Mouse (Mus musculus) ES-CJ7 (cell line): ENCODE results near the gene Ube4b.
A peak's percentile ranks its signal among the peaks of the same experiment; 100 is the strongest.
"Not testable (repeated sequence)": the region's sequence is repeated elsewhere in the genome, so short reads cannot be mapped to it uniquely, and the experiment has no call there.

Experiments used
- DNase-seq: peaks from one replicate; pipeline ENCODE4 v3.0.0; 2011; ENCODE audit warnings: low read depth, low spot score

Gene Ube4b

DNA sequence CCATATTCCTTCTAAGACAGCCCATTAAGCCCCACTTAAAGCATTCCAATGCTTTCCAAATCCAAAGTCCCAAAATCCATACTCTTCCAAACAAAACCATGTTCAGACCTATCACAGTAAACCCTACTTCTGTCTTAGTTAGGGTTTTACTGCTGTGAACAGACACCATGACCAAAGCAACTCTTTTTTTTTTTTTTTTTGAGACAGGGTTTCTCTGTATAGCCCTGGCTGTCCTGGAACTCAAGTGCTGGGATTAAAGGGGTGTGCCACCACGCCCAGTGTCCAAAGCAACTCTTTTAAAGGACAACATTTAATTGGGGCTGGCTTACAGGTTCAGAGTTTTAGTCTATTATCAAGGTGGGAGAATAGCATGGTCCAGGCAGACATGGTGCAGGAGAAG is 5.3 kb upstream of the Ube4b start:
- DNase-seq = not testable (repeated sequence)

DNA sequence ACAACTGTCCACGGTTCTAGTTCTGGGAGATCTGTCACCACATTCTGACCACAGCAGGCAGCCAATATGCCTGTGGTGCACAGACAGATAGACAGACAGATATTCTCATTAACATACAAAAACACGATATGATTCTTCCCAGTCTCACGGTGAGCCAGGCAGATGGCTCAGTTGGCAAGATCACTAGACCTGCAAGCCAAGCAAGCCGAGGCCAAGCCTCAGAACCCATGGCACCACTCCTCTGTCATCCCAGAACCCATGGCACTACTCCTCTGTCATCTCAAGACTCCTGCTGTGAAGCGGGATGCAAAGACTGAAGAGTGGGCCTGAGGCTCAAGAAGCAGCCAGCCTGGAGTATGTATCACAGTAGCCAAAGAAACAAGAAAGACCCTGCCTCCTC is 3.0 kb upstream of the Ube4b start:
- no peak for DNase-seq

DNA sequence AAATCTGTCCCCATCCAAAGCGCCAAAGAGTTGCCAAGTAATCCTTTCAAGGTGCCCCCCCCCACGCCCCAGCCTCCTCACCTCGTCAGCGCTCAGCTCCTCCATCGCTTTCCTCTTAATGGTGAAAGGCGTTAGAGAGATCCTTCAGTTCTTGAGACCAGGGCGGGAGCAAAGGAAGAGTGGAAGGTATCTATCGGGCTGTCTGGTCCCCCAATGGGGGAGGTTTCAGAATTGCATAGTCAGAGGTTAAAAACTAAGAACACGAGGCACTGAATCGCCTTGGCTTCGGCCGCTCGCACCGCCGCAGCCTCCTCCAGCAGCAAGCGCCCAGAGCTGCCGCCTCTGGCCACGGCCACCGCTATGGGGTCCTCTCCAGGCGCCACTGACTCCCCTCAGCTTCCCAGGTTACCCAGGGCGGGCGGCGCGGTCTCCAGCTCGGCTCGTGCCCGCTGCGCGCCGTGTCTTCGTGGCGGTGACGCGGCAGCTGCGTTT is 702 bp downstream of the Ube4b start:
- DNase-seq = peak; percentile 46

DNA sequence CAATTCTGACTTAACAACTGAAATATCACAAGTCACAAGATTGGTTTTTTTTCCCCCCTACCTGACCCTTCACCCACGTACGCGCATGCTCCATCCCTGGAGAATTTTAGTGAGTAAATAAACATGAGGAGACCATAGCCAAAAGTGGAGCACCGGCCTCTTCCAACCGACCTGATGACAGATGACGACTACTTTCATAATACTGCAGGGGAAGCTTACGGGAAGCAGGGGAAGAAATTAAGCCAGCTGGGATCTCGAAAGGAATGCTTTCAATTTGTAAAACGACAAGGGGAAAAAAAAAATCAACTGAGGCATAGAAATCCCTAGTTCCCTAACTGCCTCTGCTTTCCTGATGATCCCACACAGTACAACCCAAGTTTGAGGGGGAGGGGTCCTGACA is 1.8 kb downstream of the Ube4b start:
- DNase-seq = no peak

DNA sequence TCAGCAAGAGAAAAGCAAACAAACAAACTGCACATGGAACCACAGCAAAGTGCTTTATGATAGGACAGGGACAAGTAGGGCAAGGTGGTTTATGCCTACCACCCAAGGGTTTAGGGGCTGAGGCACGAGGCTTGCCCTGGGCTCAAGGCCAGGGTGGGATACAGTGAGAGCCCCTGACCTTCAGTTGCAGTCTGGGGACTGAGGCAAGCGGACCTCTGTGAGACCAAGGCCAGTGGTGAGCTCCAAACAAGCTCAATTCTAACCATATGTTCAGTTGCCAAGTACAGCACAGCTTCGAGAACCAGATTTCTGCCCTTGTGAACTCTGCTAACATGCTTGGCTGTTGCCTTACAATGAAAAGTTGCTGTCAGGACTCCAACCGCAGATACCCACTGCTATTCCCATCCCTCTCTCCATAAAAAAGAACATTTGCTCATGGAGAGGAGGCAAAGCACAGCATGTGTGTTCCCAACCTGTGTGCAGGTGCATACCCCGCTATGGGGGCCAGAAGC is 8.6 kb downstream of the Ube4b start:
- DNase-seq = no peak

GRCm38 (mm10) chr4:149416986-149417385 is 9.6 kb downstream of the Ube4b start:
- no peak for DNase-seq

DNA sequence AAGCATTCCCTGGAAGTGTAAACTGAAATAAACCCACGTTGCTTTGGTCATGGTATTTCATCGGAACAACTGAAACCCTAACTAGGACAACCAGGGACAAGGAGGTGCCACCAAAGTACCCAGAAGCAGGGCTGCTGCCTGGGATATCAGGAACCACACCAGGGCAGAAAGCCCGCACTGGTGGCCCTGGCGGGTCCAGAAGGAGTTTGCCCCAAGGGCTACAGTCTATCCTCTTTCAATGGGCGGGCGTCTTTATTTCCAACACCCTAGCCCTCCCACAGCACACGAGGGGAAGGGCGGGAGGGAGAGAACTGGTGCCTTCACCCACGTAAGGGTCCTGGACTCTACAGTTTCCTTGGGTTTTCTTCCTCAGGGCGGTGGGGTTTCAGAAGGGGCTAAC is 10.1 kb downstream of the Ube4b start:
- no peak for DNase-seq

- no peak for DNase-seq
Measured at GRCm38 (mm10) chr4:149415651-149416169, 10.8 kb downstream of the Ube4b start.

GRCm38 (mm10) chr4:149414259-149414658 is 12.3 kb downstream of the Ube4b start:
- no peak for DNase-seq

DNA sequence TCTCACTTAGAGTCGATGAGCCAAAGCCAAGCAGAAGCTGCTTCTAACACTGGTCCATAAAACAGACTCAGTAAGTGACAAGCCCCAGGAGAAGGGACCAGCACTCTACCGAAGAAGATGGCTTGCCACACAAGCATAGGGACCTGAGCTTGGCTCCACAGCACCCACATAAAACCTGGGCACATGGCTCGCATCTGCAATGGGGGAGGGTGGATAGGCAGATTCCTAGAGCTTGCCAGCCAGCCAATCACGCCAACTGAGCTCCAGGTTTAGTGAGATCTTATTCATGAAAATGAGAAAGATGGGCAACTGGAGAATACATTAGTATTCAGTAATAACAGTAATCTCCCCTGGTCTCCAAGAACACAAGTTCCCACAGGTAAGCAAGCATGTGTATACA is 16.8 kb downstream of the Ube4b start:
- no peak for DNase-seq

GRCm38 (mm10) chr4:149408331-149408730 is 18.2 kb downstream of the Ube4b start:
- DNase-seq = no peak

DNA sequence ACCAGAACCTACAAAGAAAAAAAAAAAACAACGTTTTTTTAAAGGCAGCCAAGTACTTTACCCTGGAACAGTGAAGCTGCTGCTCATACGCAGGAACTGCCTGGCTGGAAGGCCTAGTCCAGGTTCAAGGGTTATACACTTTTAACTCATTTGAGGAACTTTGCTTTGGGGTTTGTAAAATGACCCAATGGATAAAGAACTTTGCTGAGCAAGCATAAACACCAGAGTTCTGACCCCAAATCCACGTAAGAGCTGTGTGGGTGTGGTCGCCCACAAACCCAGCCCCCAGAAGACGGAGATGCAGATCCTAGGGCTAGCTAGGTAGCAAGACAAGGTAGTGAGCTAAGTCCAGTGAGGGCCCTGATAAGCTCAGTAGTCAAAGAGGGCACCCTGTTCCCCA is 19.1 kb downstream of the Ube4b start:
- DNase-seq = no peak

DNA sequence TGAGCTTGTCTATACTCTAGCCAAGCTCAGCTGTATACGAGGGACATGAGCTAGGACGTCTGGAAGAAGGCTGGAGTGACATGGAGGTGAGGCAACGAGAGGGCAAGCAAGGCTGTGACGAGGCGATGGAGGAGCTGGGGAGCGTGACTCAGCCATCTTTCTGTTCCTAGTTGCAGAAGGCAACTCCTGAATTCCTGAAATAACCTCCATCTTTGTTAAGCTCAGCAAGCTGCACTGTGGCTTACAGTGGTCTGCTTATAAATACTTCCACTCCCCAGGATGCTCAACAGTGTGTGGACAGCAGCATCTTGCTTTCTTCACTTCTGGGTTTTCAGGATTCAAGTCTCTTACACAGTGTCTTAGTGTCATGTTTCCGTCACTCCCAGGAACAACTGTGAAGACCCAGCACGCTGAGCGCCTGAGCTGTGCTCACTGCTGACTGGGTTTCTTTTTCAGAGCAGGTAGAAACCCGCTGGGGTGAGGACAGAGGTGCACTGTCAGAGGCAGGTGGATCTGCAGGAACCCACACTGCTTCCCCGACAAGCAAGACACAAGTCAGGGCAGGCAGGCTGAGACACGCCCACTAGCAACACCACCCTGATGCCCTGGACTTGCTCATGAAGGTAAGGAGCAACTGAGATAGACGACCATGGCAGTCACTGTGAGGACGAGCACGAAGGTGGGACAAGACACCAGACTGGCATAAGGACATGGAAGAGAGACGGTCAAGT is 20.7 kb downstream of the Ube4b start:
- no peak for DNase-seq

DNA sequence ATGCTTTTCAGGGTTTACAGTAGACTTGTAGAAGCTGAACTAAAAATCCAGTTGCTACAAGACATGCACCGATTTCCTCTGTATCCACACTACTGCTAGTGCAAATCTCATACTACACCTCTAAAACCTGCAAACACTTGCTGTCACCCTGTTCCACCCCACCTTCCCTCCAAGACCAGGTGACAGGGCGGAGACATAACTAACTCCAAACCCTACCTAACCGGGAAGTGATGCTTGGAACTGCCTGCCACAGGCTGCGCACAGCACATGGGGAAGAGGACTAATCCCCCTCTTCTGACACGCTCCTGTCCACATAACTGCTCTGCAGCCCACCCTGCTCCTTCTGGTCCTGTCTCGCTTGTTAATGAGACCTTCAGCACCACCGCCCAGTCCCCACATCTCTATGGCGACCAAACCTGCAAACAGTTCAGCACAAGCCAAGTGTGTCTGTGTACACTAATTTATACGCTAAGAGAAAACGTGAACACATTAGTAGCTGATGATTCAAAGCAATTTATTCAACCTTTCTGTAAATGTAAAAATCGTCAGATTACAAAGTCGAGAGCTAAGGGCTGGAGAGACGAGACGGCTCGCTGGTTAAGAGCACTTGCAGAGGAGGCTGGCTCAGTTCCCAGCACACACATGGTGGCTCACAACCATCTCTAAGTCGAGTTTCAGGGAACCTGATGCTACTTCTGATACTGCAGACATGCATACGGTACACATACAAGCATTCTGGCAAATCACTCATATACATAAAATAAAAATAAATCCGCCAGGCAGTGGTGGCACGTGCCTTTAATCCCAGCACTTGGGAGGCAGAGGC is 21.7 kb downstream of the Ube4b start:
- no peak for DNase-seq

DNA sequence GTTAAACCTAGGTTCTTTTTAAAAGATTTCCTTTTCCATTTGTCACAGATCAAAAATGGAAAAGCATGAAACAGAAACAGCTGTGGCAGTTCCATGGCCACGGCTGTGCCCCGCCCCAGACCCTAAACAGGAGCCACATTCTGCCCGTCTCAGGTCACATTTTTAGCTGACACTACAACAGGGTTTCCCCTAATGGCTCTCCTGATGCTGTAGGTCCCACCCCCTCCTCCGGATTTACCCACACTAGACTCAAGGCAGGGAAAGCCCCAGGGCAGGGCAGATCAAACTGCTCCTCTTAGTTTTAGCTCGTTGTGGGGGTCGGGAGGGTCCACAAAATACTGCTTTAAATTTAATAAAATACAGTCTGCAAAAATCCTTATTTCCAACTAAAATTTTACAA is 23.5 kb downstream of the Ube4b start:
- no peak for DNase-seq

- DNase-seq = no peak
Measured at GRCm38 (mm10) chr4:149401591-149401982, 25.0 kb downstream of the Ube4b start.

DNA sequence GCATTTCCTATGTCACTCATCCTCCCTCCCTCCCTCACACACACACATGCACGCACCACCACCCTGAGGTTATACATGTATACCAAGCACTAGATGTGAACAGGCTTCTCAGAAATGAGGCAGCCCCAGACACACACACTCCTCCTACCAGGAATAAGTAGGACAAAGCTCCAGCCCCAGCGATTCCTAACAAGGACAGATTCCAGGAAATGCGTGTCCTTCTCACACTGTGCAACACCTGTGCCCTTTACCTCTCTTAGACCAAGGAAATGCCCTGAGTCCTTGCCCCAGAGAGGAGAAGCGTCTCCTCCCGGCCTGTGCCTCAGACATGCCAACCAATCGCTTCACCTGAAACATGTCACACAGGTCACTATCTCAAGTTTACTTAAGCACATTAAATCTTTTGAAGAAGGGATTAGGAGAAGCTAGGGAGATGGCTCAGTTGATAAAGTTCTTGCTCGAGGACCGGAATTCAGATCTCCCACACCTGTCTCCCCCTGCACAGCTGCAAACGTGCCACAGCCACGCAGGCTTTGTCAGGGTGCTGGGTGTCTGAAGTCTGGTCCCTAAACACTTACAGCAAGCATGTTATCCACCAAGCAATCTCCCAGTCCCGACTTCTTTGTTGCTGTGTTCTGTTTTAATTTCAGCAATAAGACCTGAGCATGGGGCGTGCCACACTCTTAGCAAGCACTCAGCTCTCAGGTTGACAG is 25.5 kb downstream of the Ube4b start:
- DNase-seq = no peak

- DNase-seq = no peak
Measured at GRCm38 (mm10) chr4:149399331-149399910, 27.1 kb downstream of the Ube4b start.

DNA sequence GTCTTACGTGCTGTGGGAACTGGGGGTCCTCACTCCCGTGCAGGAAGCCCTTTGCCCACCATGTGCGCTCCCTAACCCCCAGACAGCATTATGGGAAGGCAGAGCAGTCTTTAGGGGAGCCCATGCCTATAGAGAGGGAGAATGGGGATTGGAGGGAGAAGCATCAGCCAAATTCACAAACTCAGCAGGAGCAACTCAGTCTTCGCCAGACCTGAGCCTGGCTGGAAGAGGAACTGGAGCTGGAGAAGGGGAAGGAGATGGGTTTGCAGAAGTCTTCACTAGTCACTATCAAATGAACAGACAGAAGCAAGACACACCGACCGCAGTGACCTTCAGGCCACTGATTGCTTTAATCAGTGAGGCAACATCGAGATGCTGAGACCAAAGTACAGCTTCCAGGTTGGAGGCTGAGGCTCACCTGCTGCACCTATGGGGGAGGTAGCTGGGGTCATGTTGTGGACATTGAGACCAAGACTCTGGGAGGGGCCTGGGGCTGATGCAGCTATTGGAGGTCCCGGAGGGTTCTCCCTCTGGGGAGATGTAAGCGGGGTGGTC is 28.3 kb downstream of the Ube4b start:
- DNase-seq = no peak

DNA sequence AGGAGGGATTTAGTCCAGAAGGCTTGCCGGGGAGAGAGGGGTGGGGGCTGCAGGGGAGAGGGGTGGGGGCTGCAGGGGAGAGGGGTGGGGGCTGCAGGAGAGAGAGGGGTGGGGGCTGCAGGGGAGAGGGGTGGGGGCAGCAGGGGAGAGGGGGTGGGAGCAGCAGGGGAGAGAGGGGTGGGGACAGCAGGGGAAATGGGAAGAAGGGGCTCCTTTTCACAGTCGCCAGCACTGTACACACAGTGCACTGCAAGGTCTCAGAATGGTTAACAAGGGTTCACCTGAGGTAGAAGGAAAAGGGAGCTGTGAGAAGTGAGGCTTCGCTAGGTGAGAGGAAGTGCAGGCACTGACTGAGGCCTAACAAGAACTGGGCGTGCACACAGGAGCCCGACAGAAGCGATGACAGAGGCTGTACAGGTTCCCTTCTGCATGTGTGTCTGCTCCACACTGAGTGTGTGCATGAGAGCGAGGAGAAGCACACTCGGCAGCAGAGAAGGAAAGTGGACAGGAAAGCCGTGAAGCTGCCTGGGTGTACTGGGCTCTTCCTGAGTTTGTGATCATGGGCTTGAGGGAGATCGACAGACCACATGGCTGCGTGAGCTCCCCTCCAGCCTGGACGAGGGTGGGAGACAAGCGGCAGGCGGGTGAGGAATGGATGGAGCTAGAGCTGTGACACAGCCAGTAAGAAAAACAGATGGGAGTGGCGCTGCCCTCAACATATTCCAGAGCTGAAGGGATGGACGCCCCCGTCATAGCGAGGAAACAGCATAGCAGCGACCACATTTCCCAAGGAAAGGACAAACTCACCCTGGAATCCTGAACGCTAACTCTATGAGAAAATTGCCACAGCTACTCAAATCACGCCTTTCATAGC is 29.9 kb downstream of the Ube4b start:
- peak; percentile 60 for DNase-seq
